Mouse (Mus musculus) right cerebral cortex, adult 2 months (tissue): ENCODE measurements around the gene Rln1.
A peak's percentile ranks its signal among the peaks of the same experiment; 100 is the strongest.

ENCODE experiments used
- DNase-seq, 2 experiments: peaks; one replicate each; pipeline ENCODE4 v3.0.0; 2021 to 2022; ENCODE audit warnings: low spot score in 2 of 2

The Rln1 gene

DNA sequence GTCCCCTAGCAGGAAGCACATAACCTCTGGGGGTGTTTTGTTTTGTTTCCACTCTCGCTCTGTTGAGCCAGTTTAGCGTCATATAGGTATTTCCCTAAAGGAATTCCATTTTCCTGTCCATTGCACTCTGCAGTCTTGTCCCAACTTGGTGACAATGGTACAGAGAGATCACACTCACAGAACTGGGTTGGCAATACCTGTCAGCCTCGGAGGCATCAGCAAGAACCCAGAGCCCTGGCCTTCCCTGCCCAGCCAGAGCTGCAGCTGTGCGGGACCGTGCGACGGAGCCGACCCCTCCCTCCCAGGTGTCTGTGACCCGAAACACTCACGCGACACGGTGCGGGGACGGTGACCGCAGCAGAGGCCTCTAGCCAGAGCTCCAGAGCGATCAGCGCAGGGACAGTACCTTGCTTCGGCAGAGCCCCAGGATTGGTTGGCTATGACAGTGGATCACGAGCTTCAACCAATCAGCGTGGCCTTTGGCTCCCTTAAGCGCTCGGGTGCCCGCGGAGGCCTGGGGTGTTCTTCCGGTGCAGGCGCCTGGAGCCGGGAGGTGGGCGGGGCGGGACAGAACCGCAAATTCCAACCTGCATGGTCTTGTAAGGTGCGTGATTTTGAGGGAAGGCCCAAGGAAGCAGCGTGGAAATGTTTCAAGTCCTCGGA, 27.1 kb upstream of the Rln1 start:
- DNase-seq, result peak; percentile 93 to 94

- DNase-seq, result no peak
Measured at GRCm38 (mm10) chr19:29360251-29360650, 25.8 kb upstream of the Rln1 start.

GRCm38 (mm10) chr19:29356281-29356680, 21.8 kb upstream of the Rln1 start:
- DNase-seq, result no peak

DNA sequence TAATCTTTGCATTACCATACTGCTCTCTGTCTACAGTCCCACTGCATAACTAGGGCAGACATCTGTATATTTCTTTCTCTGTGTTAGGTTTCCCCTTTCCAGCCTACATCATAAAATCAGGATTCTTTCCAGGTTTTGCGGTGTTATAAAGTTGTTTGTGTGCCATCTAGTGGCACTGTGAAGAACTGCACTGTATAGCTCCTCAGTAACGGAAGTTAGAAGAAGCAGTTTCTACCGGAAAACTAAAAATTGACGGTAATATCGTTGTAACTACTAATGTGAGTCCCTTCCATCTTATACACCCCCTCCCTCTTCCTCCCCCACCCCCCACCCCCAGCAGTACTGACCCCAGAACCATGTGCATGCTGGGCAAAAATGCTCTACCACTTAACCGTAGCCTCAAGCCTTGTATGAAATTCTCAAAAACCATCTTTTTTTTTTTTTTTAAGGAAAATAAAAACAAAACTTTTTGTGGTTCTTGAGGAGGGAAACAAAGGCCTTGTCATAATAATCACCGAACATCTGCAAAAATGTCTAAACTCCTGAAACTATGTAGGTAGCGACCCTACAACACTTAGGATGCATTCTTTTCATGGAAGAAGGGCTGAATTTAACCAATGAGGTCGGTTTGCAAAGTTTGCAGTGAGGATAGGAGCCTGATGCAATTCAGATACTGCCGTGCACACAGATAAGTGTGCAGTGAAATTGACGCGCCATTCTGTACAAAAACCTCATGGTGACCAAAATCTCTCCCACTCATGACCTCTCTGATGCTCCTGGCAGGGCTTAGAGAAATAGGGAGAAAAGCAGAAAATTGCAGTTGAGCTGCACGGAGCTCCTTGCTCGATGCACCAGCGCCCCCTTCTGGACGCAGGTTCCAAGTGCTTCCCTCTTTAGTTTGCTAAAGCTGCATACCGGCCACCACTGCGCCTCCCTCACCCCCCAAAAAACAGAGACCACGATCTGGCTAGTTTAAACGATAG, 20.7 kb upstream of the Rln1 start:
- DNase-seq, result peak; percentile 88 to 89

GRCm38 (mm10) chr19:29350991-29351390, 16.5 kb upstream of the Rln1 start:
- DNase-seq, result no peak

DNA sequence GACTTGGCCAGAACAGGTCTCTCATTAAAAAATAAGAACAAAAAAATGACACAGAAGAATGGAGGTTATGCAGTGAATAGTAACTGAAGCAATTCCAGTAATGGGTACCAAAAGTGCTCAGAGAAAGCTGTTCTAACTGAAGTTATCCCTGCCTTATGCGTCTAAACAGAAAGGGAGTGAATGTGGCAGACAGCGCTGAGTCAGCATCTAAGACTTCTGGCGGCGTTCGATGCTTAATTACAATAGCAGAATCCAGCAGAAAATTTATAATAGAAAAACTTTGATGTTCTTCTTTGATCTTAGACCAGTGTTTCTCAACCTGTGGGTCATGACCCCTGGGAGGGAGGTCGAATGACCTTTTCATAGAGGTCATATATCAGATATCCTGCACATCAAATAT, 11.2 kb upstream of the Rln1 start:
- no peak for DNase-seq

DNA sequence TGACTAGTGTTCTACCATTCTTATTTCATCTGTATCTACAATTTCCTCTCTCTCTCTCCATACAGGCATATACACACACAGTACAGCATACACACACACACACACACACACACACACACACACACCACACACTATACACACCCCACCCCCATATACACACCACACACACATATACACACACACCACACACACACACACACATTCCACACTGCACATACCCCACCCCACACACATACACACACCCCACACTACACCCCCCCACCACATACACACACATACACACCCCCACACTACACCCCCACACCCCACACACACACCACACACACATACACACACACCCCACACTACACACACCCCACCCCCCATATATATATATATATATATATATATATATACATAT, 10.4 kb upstream of the Rln1 start:
- DNase-seq, result no peak

DNA sequence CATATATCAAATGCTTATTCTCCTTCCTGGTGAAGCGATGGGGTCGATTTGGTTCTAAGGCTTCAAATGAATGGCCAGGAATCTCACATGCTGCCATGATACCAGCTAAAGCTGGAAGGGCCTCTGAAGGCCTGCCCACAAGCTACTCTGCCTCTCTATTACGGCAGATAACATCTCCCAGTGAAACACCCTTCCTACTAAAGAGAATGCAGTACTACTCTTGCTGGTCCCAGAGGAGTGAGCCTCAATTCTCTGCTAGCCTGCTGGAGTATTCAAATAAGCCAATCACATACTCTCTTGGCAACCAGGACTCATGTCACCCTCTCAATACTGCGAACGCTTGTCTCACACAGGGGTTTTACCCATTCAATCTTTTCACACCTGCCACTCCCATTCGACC, 7.8 kb upstream of the Rln1 start:
- no peak for DNase-seq

GRCm38 (mm10) chr19:29341029-29341428, 6.6 kb upstream of the Rln1 start:
- DNase-seq, result no peak

DNA sequence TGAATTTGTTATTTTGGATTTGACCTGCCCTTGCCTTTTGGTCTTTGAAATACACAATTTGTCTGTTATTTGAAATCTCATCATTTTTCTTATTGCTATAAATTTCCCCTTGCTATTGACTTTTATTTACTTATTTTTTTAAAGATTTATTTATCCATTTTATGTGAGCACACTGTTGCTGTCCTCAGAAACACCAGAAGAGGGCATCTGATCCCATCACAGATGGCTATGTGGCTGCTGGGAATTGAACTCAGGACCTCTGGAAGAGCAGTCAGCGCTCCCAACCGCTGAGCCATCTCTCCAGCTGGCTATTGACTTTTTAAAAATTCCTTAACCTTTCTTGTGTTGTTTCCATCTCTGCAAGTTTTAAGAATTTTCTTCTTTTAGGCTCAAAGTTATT, 2.2 kb upstream of the Rln1 start:
- DNase-seq, result no peak

DNA sequence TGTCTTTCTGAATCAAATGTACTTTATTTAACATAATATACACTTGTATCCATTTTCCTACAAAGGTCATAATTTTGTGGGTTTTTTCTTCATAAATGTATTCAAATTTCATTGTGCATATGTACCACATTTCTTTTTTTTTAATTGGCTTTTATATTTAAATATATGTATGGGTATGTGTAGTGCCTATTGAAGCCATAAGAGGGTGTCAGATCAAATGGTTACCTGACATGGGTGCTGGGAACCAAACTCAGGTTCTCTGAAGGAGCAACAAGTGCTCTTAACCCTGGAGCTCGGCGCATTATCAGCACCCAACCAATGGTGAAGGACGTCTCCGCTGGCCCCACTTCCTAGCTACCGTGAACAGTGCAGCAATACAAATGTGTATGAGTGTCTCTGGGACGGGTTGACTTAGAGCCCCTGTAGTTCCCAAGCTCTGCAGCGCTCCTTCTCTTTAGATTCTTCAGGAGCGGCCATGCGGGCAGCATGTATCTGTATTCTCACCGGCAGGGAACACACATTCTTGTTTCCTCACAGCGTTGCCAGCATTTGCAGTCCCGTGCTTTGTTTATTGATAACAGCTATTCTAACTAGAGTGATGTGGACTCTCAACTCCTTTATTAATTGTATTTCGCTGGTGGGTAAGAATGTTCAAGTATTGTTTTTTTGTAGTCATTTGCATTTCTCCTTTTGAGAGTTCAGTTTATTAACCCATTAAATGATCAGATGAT, 7.5 kb downstream of the Rln1 start:
- no peak for DNase-seq

DNA sequence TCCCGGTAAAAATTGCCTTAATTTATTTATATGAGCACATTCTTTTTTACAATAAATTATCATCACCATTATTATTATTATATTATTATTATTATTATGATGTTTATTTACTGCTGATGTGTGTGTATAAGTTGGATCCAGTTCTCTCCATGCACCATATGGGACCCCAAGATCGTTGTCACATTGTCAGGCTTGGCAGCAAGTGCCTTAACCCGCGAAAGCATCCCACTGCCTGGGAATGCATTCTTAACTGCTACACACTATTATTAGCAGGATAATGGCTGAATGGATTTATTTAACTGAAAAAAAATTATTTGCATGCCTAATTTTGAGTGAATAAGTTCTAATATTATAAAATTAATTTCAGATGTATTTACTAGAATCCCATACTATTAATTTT, 8.1 kb downstream of the Rln1 start:
- no peak for DNase-seq

GRCm38 (mm10) chr19:29325852-29326180, 8.7 kb downstream of the Rln1 start:
- no peak for DNase-seq

DNA sequence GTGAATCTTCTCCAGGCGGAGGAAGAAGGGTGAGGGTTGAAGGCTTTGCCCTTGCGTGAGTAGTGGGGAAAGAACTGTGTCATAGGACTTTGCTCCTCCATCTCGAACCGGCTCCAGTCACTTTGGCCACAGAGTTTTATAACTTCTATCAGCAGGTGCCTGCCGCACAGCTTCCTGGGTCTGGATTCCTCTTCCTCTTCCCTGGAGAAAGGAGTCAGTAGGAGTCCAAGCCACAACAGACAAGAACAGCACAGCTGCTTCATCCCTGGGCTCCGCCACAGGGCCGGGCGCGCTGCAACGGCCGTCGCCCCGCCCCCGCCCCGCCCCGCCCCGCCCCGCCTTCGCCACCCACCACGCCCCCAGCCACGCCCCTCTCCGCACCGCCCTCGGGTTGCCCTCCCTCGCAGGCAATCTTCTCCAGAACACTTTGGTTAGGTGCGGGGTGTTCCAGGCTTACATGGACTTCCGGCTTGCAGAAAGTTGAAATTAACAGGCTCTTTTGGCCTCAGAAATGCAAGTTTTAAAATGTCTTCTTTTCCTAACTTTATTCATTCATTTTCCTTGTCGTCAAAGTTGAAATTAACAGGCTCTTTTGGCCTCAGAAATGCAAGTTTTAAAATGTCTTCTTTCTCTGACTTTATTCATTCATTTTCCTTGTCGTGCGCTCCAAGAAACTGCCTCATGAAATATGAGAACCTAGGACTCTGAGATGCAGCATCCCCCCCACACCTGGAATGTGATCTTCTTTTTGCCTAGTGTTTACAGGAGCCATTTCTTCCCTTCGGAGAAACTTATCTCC, 9.2 kb downstream of the Rln1 start, which contains the start of gene Insl6:
Gene Insl6, minus strand, starts transcription at position 304 of the 799 bp plus-strand sequence.
- peak; percentile 11 to 13 for DNase-seq

DNA sequence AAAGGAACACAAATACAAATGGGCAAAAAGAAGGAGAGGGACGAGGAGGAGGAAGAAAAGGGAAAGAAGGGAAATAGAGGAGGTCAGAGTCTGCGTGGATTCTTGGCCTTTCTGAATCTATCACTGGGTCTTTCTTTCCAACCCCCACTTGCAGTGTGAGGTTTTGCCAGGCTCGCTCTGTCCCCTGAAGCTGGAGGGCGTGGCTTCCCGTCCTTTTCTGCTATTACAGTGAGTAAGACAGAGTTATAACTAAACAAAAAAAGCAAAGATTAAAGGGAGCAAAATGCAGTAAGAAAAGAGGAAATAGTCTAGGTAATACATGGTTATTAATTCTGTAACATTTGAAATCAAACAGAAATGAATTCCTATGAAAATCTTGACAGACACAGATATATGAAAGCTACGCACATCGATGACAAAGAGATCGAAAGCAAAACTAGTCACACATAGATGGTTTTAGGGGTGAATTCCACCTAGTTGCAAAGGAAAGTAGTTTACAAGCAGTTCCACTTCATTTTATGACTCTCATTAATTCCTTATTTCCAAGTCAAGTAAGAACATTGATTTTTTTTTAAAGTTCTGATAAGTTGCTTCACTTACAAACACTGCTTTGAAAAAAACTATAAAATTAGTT, 10.9 kb downstream of the Rln1 start:
- no peak for DNase-seq

DNA sequence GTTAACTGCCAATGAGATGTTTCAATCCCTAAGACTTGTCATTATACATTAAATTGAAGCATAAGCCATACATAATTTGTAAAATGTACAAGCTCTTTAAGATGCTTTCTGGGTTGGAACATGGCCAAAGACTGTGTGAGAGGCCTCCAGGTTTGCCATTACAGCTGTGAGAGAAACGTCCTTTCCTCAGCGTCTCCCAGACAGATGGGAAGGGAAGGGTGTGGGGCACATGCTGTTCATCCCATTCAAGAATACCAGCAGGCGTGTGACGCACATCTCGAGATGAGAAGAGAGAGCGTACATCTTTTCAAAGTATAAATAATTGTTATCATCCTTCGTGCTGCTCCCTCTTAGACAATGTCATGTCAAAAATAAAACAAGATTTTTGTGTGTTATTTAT, 21.8 kb downstream of the Rln1 start:
- no peak for DNase-seq

DNA sequence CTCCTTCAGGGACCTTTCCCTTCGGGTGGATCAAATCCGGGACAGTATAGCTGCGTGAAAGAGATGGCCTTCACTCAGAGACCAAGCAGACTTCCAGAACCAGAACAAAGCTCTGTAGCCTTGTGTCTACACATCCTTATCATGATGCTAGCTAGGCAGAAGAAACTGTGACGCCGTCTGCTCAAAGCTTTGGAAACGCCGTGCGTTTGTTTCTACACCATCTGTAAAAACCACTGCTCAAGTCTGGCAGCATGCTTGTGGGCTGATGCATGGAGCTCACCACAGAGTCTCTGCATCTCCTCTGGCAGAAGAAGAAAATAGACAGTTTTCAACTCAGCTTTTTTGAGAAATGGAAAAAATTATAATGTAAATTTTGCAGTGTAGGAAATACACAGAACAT, 22.7 kb downstream of the Rln1 start:
- DNase-seq, result peak; percentile 27 to 34

GRCm38 (mm10) chr19:29308832-29309231, 25.6 kb downstream of the Rln1 start:
- no peak for DNase-seq

DNA sequence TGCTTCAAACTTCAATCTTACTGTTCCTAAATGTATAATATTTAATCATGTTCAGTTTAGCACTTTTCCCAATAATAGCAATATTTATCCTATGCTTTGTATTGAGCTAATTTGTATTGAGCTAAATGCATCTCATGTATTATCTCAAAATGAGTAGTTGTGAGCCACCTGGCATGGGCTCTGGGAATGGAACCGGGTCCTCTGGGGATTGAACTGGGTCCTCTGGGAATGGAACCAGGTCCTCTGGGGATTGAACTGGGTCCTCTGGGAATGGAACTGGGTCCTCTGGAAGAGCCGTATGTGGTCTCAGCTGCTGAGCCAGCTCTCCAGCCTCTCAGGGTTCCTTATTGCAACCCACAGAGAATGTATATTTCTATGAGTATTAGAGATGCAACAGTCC, 32.4 kb downstream of the Rln1 start:
- DNase-seq, result no peak

DNA sequence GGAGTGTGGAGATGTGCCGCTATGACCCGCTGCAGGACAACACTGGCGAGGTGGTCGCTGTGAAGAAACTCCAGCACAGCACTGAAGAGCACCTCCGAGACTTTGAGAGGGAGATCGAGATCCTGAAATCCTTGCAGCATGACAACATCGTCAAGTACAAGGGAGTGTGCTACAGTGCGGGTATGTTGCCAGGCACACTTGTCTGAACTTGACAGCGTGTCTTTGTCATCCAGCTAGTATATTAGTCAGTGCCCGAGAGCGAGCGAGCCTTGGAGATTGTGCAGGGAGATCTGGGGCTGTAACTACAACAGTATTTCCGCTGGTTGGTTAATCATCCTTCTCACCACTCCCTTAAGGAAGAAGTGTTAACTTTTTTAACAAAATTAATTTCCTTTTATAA, 33.6 kb downstream of the Rln1 start:
- DNase-seq, result no peak

GRCm38 (mm10) chr19:29297366-29297765, 37.1 kb downstream of the Rln1 start:
- no peak for DNase-seq
